ENCODE assay signal across 8 mouse cellular contexts in genomic region chr2:103795843-103796210, GRCm38 (mm10). TPM values are rescaled to one million over a fixed set of nuclear protein-coding genes. Genes with fewer than 3 reads are reported as not detected.
A peak's percentile ranks its signal among the peaks of the same experiment; 100 is the strongest.
DNase-seq lines count a peak whose midpoint lies in the region; ATAC-seq and TF ChIP-seq lines count a peak whose summit lies in the region.

No protein-coding gene starts in this region.

- no peak for TF ChIP-seq CTCF in cortical plate, adult 2 months (IDR thresholded peaks at IDR 0.05; ENCODE audit: extremely low read depth, insufficient read depth, low read length)
- TF ChIP-seq CTCF in hindbrain, postnatal 0 days (IDR thresholded peaks at IDR 0.05; ENCODE audit: low read depth), result no peak
- TF ChIP-seq CTCF in left cerebral cortex, adult 2 months (IDR thresholded peaks at IDR 0.05), result no peak

- 0% methylated on average over 11 of the region's 11 CpGs for WGBS in hindbrain, postnatal 0 days

- H3K36me3 ChIP-seq in hindbrain, postnatal 0 days (ENCODE audit: insufficient read depth, low read length), result peaks cover 3% of the 10 kb centered on the region; the same call in 1 of the 2 replicates

- ATAC-seq in activated CD4-positive, CD25-positive, alpha-beta regulatory T cell, adult 4 months, result peak; percentile 64
- peak; percentile 66 for ATAC-seq in hindbrain, postnatal 0 days
- ATAC-seq in megakaryocyte, adult 5-6 weeks (ENCODE audit: poor library complexity, severe bottlenecking), result peak; percentile 76

- peak overlapping the region; percentile 98 for H3K4me3 ChIP-seq in cortical plate, adult 2 months (ENCODE audit: insufficient read depth, low read length)
- peak overlapping the region; percentile 68 for H3K4me3 ChIP-seq in hindbrain, postnatal 0 days (ENCODE audit: low read length)
- H3K4me3 ChIP-seq in left cerebral cortex, adult 2 months, result peak overlapping the region; percentile 82

- 0 out of 2 replicates have a peak overlapping the region, but pooled peaks have one; percentile 87 for H3K27ac ChIP-seq in cortical plate, adult 2 months (ENCODE audit: insufficient read depth, low read length)
- H3K27ac ChIP-seq in hindbrain, postnatal 0 days, result peak overlapping the region; percentile 98
- H3K27ac ChIP-seq in left cerebral cortex, adult 2 months, result peak overlapping the region; percentile 87

- H3K27me3 ChIP-seq in hindbrain, postnatal 0 days (ENCODE audit: insufficient read depth, low read length), result no peaks in the 10 kb centered on the region

- H3K9ac ChIP-seq in hindbrain, postnatal 0 days (replicated peaks; ENCODE audit: low read length), result peak overlapping the region; percentile 92

- 0 out of 2 replicates have a peak, but pooled peaks have one; percentile 8 for TF ChIP-seq POLR2A in cortical plate, adult 2 months (IDR thresholded peaks at IDR 0.05; ENCODE audit: extremely low read depth, insufficient read depth, low read length)

- intact Hi-C loops in left cerebral cortex, adult 2 months (cut with DNase I), result loop anchor here (5.0 kb wide), 2 partner anchors 71 to 309 kb away; partner anchors contain the start of gene Cat

- DNase-seq in gastrocnemius, adult 8-10 months (ENCODE audit: low spot score in 2 of 2), result peak; percentile 19 to 36
- peak; percentile 79 for DNase-seq in hindbrain, postnatal 0 days (ENCODE audit: low spot score)
- peak; percentile 51 to 62 for DNase-seq in left cerebral cortex, adult 2 months (ENCODE audit: extremely low spot score in 1 of 2, low spot score in 2 of 2)
- DNase-seq in right cerebral cortex, adult 2 months (ENCODE audit: low spot score in 2 of 2), result peak; percentile 60 to 72
- peak; percentile 55 for DNase-seq in urinary bladder, postnatal 25 days (ENCODE audit: low spot score)

- no peaks in the 10 kb centered on the region for H3K9me3 ChIP-seq in hindbrain, postnatal 0 days (ENCODE audit: low read length)

- H3K4me2 ChIP-seq in hindbrain, postnatal 0 days (ENCODE audit: low read depth, low read length), result peak overlapping the region; percentile 70

- peaks cover 3% of the 10 kb centered on the region; the same call in 1 of the 2 replicates for H3K4me1 ChIP-seq in cortical plate, adult 2 months (ENCODE audit: control insufficient read depth, insufficient read depth, low read length)
- H3K4me1 ChIP-seq in hindbrain, postnatal 0 days (ENCODE audit: insufficient read depth, low read length), result no peaks in the 10 kb centered on the region

RNA-seq across cellular contexts. Expression of gene Caprin1, which starts 1.6 kb away (rescaled TPM):
- polyA plus RNA-seq in activated CD4-positive, CD25-positive, alpha-beta regulatory T cell, adult 4 months (2017; shearing (Covaris generic)), result 100 to 1,000 TPM; 110 to 112 TPM
- 143 and 147 TPM in 2 replicates for polyA plus RNA-seq in cortical plate, adult 2 months (2012; rRNA removed)
- 10 to 100 TPM; 75.5 to 94.5 (median 78.7) TPM for total RNA-seq in gastrocnemius, adult 8-10 months (2022)
- total RNA-seq in hindbrain, postnatal 0 days (2014; rRNA removed), result 254 and 296 TPM in 2 replicates
- 208 and 210 TPM in 2 replicates for polyA plus RNA-seq in hindbrain, postnatal 0 days (2015; fragmentation: Nextera tagmentation; extraction: Ambion mirVana)
- total RNA-seq in left cerebral cortex, adult 2 months (2021), result 100 to 1,000 TPM; 310 to 313 TPM
- 209 and 211 TPM in 2 replicates for total RNA-seq in megakaryocyte, adult 5-6 weeks (2015)
- total RNA-seq in megakaryocyte, adult 5-6 weeks (2017), result 242 and 276 TPM in 2 replicates

RNA-seq across cellular contexts. Expression of gene Nat10, which starts 34.8 kb away (rescaled TPM):
- polyA plus RNA-seq in activated CD4-positive, CD25-positive, alpha-beta regulatory T cell, adult 4 months (2017; shearing (Covaris generic)), result 10 to 100 TPM; 26.3 to 28.3 TPM
- 45.3 and 46.7 TPM in 2 replicates for polyA plus RNA-seq in cortical plate, adult 2 months (2012; rRNA removed)
- 10 to 100 TPM; 13.7 to 16.7 (median 14.6) TPM for total RNA-seq in gastrocnemius, adult 8-10 months (2022)
- total RNA-seq in hindbrain, postnatal 0 days (2014; rRNA removed), result 36.5 and 50.2 TPM in 2 replicates
- 12.6 and 12.8 TPM in 2 replicates for polyA plus RNA-seq in hindbrain, postnatal 0 days (2015; fragmentation: Nextera tagmentation; extraction: Ambion mirVana)
- 10 to 100 TPM; 30.1 to 35.8 TPM for total RNA-seq in left cerebral cortex, adult 2 months (2021)
- 6.2 and 13.9 TPM in 2 replicates for total RNA-seq in megakaryocyte, adult 5-6 weeks (2015)
- total RNA-seq in megakaryocyte, adult 5-6 weeks (2017), result 12.1 and 14.7 TPM in 2 replicates

Comparison
In these comparisons a context has a peak if more than half of its experiments do, and no peak if none do; other contexts are left out.
1. Peak in every context shown above with its lines: DNase-seq, ATAC-seq, H3K4me3 ChIP-seq and H3K27ac ChIP-seq.
2. DNase-seq: peak in every context shown above with its lines; median percentile 79 in hindbrain, postnatal 0 days; 66 in right cerebral cortex, adult 2 months; 56 in left cerebral cortex, adult 2 months; 55 in urinary bladder, postnatal 25 days; 28 in gastrocnemius, adult 8-10 months.